Mouse (Mus musculus) G1E (cell line): Measurements from ENCODE around the gene Wdr25. TPM values are rescaled to one million over a fixed set of nuclear protein-coding genes. Genes with fewer than 3 reads are reported as not detected.

Experiments
- ATAC-seq: 2 replicates; pipeline ENCODE4 v1.8.0; 2016; ENCODE audit warnings: mild to moderate bottlenecking; ENCODE audit not compliant: insufficient number of reproducible peaks, poor library complexity, low FRiP score, severe bottlenecking; ENCODE audit errors: extremely low read depth
- DNase-seq: peaks from one replicate; pipeline ENCODE4 v3.0.0; 2012; ENCODE audit warnings: low spot score
- H3K27me3 ChIP-seq: 2 replicates; pipeline ENCODE4 v1.6.1; 2012; ENCODE audit warnings: mild to moderate bottlenecking, low read length, inconsistent platforms; ENCODE audit not compliant: insufficient read depth
- H3K36me3 ChIP-seq: replicated peaks from 2 replicates; pipeline ENCODE3; 2012; ENCODE audit warnings: mild to moderate bottlenecking, inconsistent platforms
- H3K4me1 ChIP-seq: 2 replicates; pipeline ENCODE4 v1.6.1; 2012; ENCODE audit warnings: low read depth, low read length, inconsistent platforms, mixed read lengths; ENCODE audit not compliant: insufficient read depth
- H3K4me3 ChIP-seq: 2 replicates; pipeline ENCODE4 v1.5.1; 2012; ENCODE audit warnings: low read depth, mild to moderate bottlenecking, inconsistent platforms, low read length, moderate library complexity, mixed read lengths
- H3K9me3 ChIP-seq: replicated peaks from 2 replicates; pipeline ENCODE4 v1.6.1; 2012; ENCODE audit warnings: inconsistent platforms
- CTCF ChIP-seq: IDR thresholded peaks from 2 replicates; pipeline ENCODE4 v1.5.1; 2012; ENCODE audit warnings: low read depth, low read length, inconsistent platforms, mixed read lengths
- GATA1 ChIP-seq: IDR thresholded peaks from 2 replicates; pipeline ENCODE4 v1.6.1; 2012; ENCODE audit warnings: borderline replicate concordance, low read length, inconsistent platforms, mixed read lengths
- GATA2 ChIP-seq: IDR thresholded peaks from 2 replicates; pipeline ENCODE4 v1.6.1; 2012; ENCODE audit warnings: low read depth, low read length, inconsistent platforms, borderline replicate concordance
- POLR2AphosphoS5 ChIP-seq: IDR thresholded peaks from 2 replicates; pipeline ENCODE4 v1.6.1; 2012; ENCODE audit warnings: low read depth, low read length, inconsistent platforms; ENCODE audit not compliant: insufficient replicate concordance
- TAL1 ChIP-seq: conservative IDR thresholded peaks from 2 replicates; pipeline ENCODE4 v1.6.1; 2012; ENCODE audit warnings: low read depth, low read length, inconsistent platforms, mixed read lengths
- polyA plus RNA-seq: library from polyadenylated mRNA; stranded (reverse); fragments of >175 nt; gene quantifications from 2 replicates; pipeline ENCODE4 v1.2.3, GENCODE M21; 2012
- total RNA-seq, 2 experiments: library from RNA; stranded (forward) in 1 of 2; stranded (reverse) in 1 of 2; fragments of 200-1000 nt in 1 of 2; fragments of >200 nt in 1 of 2; fragmentation: Nextera tagmentation in 1 of 2; gene quantifications; 2 replicates each; pipeline ENCODE4 v1.2.3; 2014 to 2017

Gene Wdr25
- total and polyA plus RNA-seq, 3 experiments = 7.0 to 10.1 (median 7.9) TPM

DNA sequence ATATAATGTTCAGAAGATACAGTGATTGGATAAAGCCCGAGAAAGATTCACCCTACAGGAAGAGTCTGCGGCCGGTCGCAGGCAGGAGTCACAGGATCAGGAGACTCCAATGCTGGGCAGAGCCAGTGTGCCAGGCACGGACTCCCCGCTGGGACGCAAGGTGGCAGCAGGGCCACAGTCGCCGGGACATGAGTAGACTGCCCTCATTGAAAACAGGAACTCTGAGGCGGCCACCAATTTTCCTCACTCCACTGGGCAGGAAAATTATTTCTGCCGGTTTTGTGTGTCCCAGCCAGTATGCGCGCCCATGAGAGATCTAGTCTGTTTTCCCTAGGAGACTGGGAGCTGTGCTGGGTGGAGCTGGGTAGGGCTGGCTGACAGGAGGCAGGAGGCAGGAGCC lies 177.8 kb downstream of the Wdr25 start:
- Histone ChIP-seq H3K27me3 (no peaks in the 10 kb centered on the region; the same call in 1 of the 2 replicates), H3K4me3 (no peak overlapping the region), H3K4me1 (no peaks in the 10 kb centered on the region), H3K36me3 (no peaks in the 10 kb centered on the region), H3K9me3 (peaks cover 77% of the 10 kb centered on the region)
- ATAC-seq = no peak
- DNase-seq = no peak
- TF ChIP-seq GATA1 = no peak
- no peak for TF ChIP-seq CTCF
- no peak for TF ChIP-seq TAL1
- no peak for TF ChIP-seq GATA2
- no peak for TF ChIP-seq POLR2AphosphoS5

DNA sequence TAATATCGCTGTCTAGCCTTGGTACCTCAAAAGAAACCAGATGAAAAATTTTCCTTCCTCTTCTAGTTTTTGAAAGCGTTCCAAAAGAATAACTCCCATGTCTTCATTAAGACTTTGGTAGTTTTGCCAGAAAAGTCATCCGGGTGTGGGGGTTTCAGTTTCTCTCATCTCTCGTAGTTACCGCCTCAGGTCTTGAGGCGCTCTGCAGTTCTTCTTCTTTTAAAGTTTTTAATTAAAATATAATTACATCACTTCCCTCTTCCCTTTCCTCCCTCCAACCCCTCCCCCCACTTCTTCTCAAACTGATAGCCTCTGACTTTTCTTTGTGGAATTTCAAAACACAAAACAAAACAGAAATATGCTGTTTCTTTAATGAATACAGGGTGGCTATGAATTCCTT lies 180.7 kb downstream of the Wdr25 start:
- H3K4me1 ChIP-seq = no peaks in the 10 kb centered on the region
- ATAC-seq = no peak
- no peaks in the 10 kb centered on the region for H3K36me3 ChIP-seq
- DNase-seq = no peak
- peaks cover 60% of the 10 kb centered on the region for H3K9me3 ChIP-seq
- no peaks in the 10 kb centered on the region for H3K27me3 ChIP-seq
- H3K4me3 ChIP-seq = no peak overlapping the region
- TF ChIP-seq GATA1 (no peak), GATA2 (no peak), CTCF (no peak), TAL1 (no peak), POLR2AphosphoS5 (no peak)

DNA sequence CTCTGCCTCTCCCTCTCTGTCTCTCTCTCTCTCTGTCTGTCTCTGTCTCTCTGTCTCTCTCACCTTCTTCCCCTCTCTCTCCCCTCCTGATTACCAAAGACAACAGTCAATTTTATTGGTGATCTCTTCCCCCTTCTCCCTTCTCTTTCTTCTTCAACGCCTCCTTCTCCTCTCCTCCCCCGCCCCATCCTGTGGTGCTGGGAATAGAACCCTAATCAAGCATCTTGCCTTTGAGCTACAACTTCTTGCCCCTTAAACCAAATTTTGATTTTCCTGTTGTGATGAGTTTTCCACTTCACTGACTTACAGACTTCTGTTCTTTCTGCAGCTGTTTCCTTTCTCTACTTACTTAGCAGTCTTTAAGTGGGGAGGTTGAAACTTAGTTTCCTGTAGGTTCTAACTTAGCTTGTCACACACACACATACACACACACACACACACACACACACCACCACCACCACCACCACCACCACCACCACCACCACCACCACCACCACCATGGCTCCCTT lies 181.4 kb downstream of the Wdr25 start:
- peaks cover 57% of the 10 kb centered on the region for H3K9me3 ChIP-seq
- TF ChIP-seq GATA1 (no peak), POLR2AphosphoS5 (no peak), CTCF (no peak), TAL1 (no peak), GATA2 (no peak)
- ATAC-seq = no peak

DNA sequence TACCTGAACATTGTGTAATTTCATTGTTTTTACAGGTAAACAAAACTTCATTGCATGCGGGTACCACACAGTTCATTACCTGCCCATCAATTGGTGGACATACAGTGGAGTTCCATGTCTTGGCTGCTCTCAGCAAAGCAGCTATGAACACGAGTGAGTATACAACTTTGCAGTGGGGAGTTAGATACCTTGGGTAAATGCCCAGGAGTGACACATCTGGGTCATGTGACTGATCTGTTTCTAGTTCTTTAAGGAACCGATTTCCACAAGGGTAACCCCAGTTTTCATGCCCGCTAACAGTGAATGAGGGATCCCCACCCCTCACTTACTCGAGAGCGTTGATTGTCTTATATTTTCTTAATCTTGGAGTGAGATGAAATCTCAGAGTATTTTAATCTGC lies 183.6 kb downstream of the Wdr25 start:
- peaks cover 45% of the 10 kb centered on the region for H3K9me3 ChIP-seq
- no peak overlapping the region for H3K4me3 ChIP-seq
- no peaks in the 10 kb centered on the region for H3K27me3 ChIP-seq
- no peaks in the 10 kb centered on the region for H3K4me1 ChIP-seq
- no peak for TF ChIP-seq CTCF
- TF ChIP-seq TAL1 = no peak
- TF ChIP-seq POLR2AphosphoS5 = no peak
- no peak for ATAC-seq
- no peaks in the 10 kb centered on the region for H3K36me3 ChIP-seq
- DNase-seq = no peak

More for the DNA sequence above, 181.4 kb downstream of the Wdr25 start:
- no peaks in the 10 kb centered on the region for H3K27me3 ChIP-seq
- no peak overlapping the region for H3K4me3 ChIP-seq
- no peaks in the 10 kb centered on the region for H3K4me1 ChIP-seq
- no peaks in the 10 kb centered on the region for H3K36me3 ChIP-seq
- no peak for DNase-seq

Other genes starting within 250 kb of the Wdr25 start
- not detected in 2 replicates for gene Degs2, start 191.3 kb upstream of the Wdr25 start, total RNA-seq (2014; fragmentation: Nextera tagmentation)
- not detected in 2 replicates for gene Degs2, start 191.3 kb upstream of the Wdr25 start, total RNA-seq (2017)
- gene Degs2, start 191.3 kb upstream of the Wdr25 start, polyA plus RNA-seq = not detected in 2 replicates
- 169 and 193 TPM in 2 replicates for gene Yy1, start 100.7 kb upstream of the Wdr25 start, total RNA-seq (2014; fragmentation: Nextera tagmentation)
- 58.4 and 60.8 TPM in 2 replicates for gene Yy1, start 100.7 kb upstream of the Wdr25 start, total RNA-seq (2017)
- gene Yy1, start 100.7 kb upstream of the Wdr25 start, polyA plus RNA-seq = 59.3 and 79.8 TPM in 2 replicates
- not detected in 2 replicates for gene Slc25a29, start 57.7 kb upstream of the Wdr25 start, total RNA-seq (2014; fragmentation: Nextera tagmentation)
- 0.23 and 0.44 TPM in 2 replicates for gene Slc25a29, start 57.7 kb upstream of the Wdr25 start, total RNA-seq (2017)
- gene Slc25a29, start 57.7 kb upstream of the Wdr25 start, polyA plus RNA-seq = 0.74 and 1.0 TPM in 2 replicates
- 3.2 and 4.6 TPM in 2 replicates for gene Slc25a47, start 57.6 kb upstream of the Wdr25 start, total RNA-seq (2014; fragmentation: Nextera tagmentation)
- gene Slc25a47, start 57.6 kb upstream of the Wdr25 start, total RNA-seq (2017) = 4.1 and 4.2 TPM in 2 replicates
- gene Slc25a47, start 57.6 kb upstream of the Wdr25 start, polyA plus RNA-seq = 0.65 and 0.79 TPM in 2 replicates
- 81.0 and 90.1 TPM in 2 replicates for gene Wars, start 543 bp downstream of the Wdr25 start, total RNA-seq (2014; fragmentation: Nextera tagmentation)
- 62.1 and 80.9 TPM in 2 replicates for gene Wars, start 543 bp downstream of the Wdr25 start, total RNA-seq (2017)
- 49.0 and 78.3 TPM in 2 replicates for gene Wars, start 543 bp downstream of the Wdr25 start, polyA plus RNA-seq
- gene Begain, start 174.6 kb downstream of the Wdr25 start, total RNA-seq (2014; fragmentation: Nextera tagmentation) = not detected in 2 replicates
- gene Begain, start 174.6 kb downstream of the Wdr25 start, total RNA-seq (2017) = not detected in 2 replicates
- not detected in 2 replicates for gene Begain, start 174.6 kb downstream of the Wdr25 start, polyA plus RNA-seq